Mouse (Mus musculus): ENCODE measurements at regions not wholly inside any gene's neighbourhood (a gene's known extent, or its start where the extent isn't known, plus 50 kb on each side); places are given as distances from the start of the nearest gene placed in this dataset.

- no peaks in the 10 kb centered on the region for H3K27me3 ChIP-seq (ENCODE audit: control insufficient read depth, insufficient read depth, insufficient read length)
These were observed 92.4 kb upstream of the Slc25a26 start for GRCm38 (mm10) chr6:94407751-94408150.

GRCm38 (mm10) chr6:94405371-94406076 is 94.6 kb upstream of the Slc25a26 start:
- no peaks in the 10 kb centered on the region for H3K79me2 ChIP-seq (ENCODE audit: control insufficient read depth, insufficient read depth)
- TF ChIP-seq POLR2AphosphoS2 (IDR thresholded peaks at IDR 0.05; ENCODE audit: insufficient read length, low read depth) = no peak
- TF ChIP-seq USF1 (IDR thresholded peaks at IDR 0.05; ENCODE audit: low read depth) = peak; percentile 37

More at GRCm38 (mm10) chr6:94407751-94408150, 92.4 kb upstream of the Slc25a26 start:
- H3K4me3 ChIP-seq = no peak overlapping the region
- no peak overlapping the region for H3K4me2 ChIP-seq (ENCODE audit: low read depth)
- no peak overlapping the region for H3ac ChIP-seq (ENCODE audit: control insufficient read depth, insufficient read length)
- H3K79me2 ChIP-seq (ENCODE audit: control insufficient read depth, insufficient read depth) = no peaks in the 10 kb centered on the region
- TF ChIP-seq SRF (IDR thresholded peaks at IDR 0.05; ENCODE audit: control insufficient read depth, insufficient read length, low read depth) (no peak), USF1 (IDR thresholded peaks at IDR 0.05; ENCODE audit: low read depth) (no peak), MYOG (IDR thresholded peaks at IDR 0.05; ENCODE audit: control insufficient read depth in 1 of 3, insufficient read depth in 1 of 3, insufficient read length in 2 of 3, low read depth in 2 of 3) (no peak), MAX (IDR thresholded peaks at IDR 0.05; ENCODE audit: low read depth) (no peak), POLR2AphosphoS2 (IDR thresholded peaks at IDR 0.05; ENCODE audit: insufficient read length, low read depth) (no peak), POLR2A (IDR thresholded peaks at IDR 0.05; ENCODE audit: insufficient read length, low read depth) (no peak), TCF12 (IDR thresholded peaks at IDR 0.05; ENCODE audit: insufficient read depth, poor library complexity, severe bottlenecking) (no peak), E2F4 (IDR thresholded peaks at IDR 0.05; ENCODE audit: insufficient read depth) (no peak), CEBPB (IDR thresholded peaks at IDR 0.05; ENCODE audit: insufficient read depth, poor library complexity, severe bottlenecking) (no peak), REST (IDR thresholded peaks at IDR 0.05; ENCODE audit: insufficient read depth, insufficient read length) (no peak), TCF3 (IDR thresholded peaks at IDR 0.05; ENCODE audit: insufficient read length, low read depth) (no peak), MYOD1 (IDR thresholded peaks at IDR 0.05; ENCODE audit: control insufficient read depth in 1 of 3, insufficient read length in 2 of 3, low read depth in 2 of 3) (no peak)
- no peaks in the 10 kb centered on the region for H3K36me3 ChIP-seq (ENCODE audit: control insufficient read depth, insufficient read depth)

GRCm38 (mm10) chr6:94401617-94402481 is 98.3 kb upstream of the Slc25a26 start:
- Histone ChIP-seq H3K36me3 (ENCODE audit: control insufficient read depth, insufficient read depth) (no peaks in the 10 kb centered on the region), H3K4me2 (ENCODE audit: low read depth) (no peak overlapping the region), H3K27me3 (ENCODE audit: control insufficient read depth, insufficient read depth, insufficient read length) (no peaks in the 10 kb centered on the region), H3ac (ENCODE audit: control insufficient read depth, insufficient read length) (no peak overlapping the region), H3K4me3 (no peak overlapping the region), H3K79me2 (ENCODE audit: control insufficient read depth, insufficient read depth) (no peaks in the 10 kb centered on the region)
- TF ChIP-seq POLR2AphosphoS2 (IDR thresholded peaks at IDR 0.05; ENCODE audit: insufficient read length, low read depth) (no peak), CEBPB (IDR thresholded peaks at IDR 0.05; ENCODE audit: insufficient read depth, poor library complexity, severe bottlenecking) (peak; percentile 37; the same call in 1 of the 2 replicates)

More at GRCm38 (mm10) chr6:94405371-94406076, 94.6 kb upstream of the Slc25a26 start:
- H3K36me3 ChIP-seq (ENCODE audit: control insufficient read depth, insufficient read depth) = no peaks in the 10 kb centered on the region
- H3ac ChIP-seq (ENCODE audit: control insufficient read depth, insufficient read length) = no peak overlapping the region
- H3K4me3 ChIP-seq = no peak overlapping the region
- H3K4me2 ChIP-seq (ENCODE audit: low read depth) = no peak overlapping the region
- H3K27me3 ChIP-seq (ENCODE audit: control insufficient read depth, insufficient read depth, insufficient read length) = no peaks in the 10 kb centered on the region

- no peak for TF ChIP-seq SRF (IDR thresholded peaks at IDR 0.05; ENCODE audit: control insufficient read depth, insufficient read length, low read depth)
- no peak for TF ChIP-seq TCF12 (IDR thresholded peaks at IDR 0.05; ENCODE audit: insufficient read depth, poor library complexity, severe bottlenecking)
- TF ChIP-seq E2F4 (IDR thresholded peaks at IDR 0.05; ENCODE audit: insufficient read depth) = no peak
- no peak for TF ChIP-seq TCF3 (IDR thresholded peaks at IDR 0.05; ENCODE audit: insufficient read length, low read depth)
- no peak for TF ChIP-seq POLR2A (IDR thresholded peaks at IDR 0.05; ENCODE audit: insufficient read length, low read depth)
- no peak for TF ChIP-seq MAX (IDR thresholded peaks at IDR 0.05; ENCODE audit: low read depth)
- no peak for TF ChIP-seq MYOG (IDR thresholded peaks at IDR 0.05; ENCODE audit: control insufficient read depth in 1 of 3, insufficient read depth in 1 of 3, insufficient read length in 2 of 3, low read depth in 2 of 3)
- TF ChIP-seq POLR2AphosphoS2 (IDR thresholded peaks at IDR 0.05; ENCODE audit: insufficient read length, low read depth) = no peak
- no peak for TF ChIP-seq USF1 (IDR thresholded peaks at IDR 0.05; ENCODE audit: low read depth)
- TF ChIP-seq CEBPB (IDR thresholded peaks at IDR 0.05; ENCODE audit: insufficient read depth, poor library complexity, severe bottlenecking) = no peak
- TF ChIP-seq MYOD1 (IDR thresholded peaks at IDR 0.05; ENCODE audit: control insufficient read depth in 1 of 3, insufficient read length in 2 of 3, low read depth in 2 of 3) = no peak
- no peak for TF ChIP-seq REST (IDR thresholded peaks at IDR 0.05; ENCODE audit: insufficient read depth, insufficient read length)
- Histone ChIP-seq H3K36me3 (ENCODE audit: control insufficient read depth, insufficient read depth) (no peaks in the 10 kb centered on the region), H3K4me3 (no peak overlapping the region), H3K27me3 (ENCODE audit: control insufficient read depth, insufficient read depth, insufficient read length) (no peaks in the 10 kb centered on the region), H3ac (ENCODE audit: control insufficient read depth, insufficient read length) (no peak overlapping the region), H3K4me2 (ENCODE audit: low read depth) (no peak overlapping the region), H3K79me2 (ENCODE audit: control insufficient read depth, insufficient read depth) (no peaks in the 10 kb centered on the region)
These were observed 99.0 kb upstream of the Slc25a26 start for GRCm38 (mm10) chr6:94401061-94401591.
